In genomic region chr6:82769704-82770103, GRCm38 (mm10) we compare ENCODE assay signal across 12 mouse cellular contexts.
"Had no signal": no experiment of that assay in that cellular context is flagged by ENCODE, and none has a peak within 500 bp of the region (broad histone marks: within the 10 kb centered on the region; RNA-seq: fewer than 3 reads in every experiment).

No protein-coding gene starts in this region.

- H3K27ac ChIP-seq: layer of hippocampus, adult 2 months; limb, embryonic 13.5 days; liver, embryonic 12.5 days; lung, embryonic 15.5 days; macrophage; midbrain, embryonic 13.5 days; stomach, postnatal 0 days had no signal

- H3K4me3 ChIP-seq: layer of hippocampus, adult 2 months; limb, embryonic 13.5 days; liver, embryonic 12.5 days; lung, embryonic 15.5 days; midbrain, embryonic 13.5 days had no signal

- H3K9ac ChIP-seq: limb, embryonic 13.5 days; liver, embryonic 12.5 days; lung, embryonic 15.5 days; midbrain, embryonic 13.5 days had no signal

- H3K36me3 ChIP-seq: limb, embryonic 13.5 days; lung, embryonic 15.5 days; midbrain, embryonic 13.5 days had no signal

- H3K27me3 ChIP-seq: limb, embryonic 13.5 days; liver, embryonic 12.5 days; lung, embryonic 15.5 days; midbrain, embryonic 13.5 days had no signal

- ATAC-seq: liver, embryonic 12.5 days; midbrain, embryonic 13.5 days had no signal

- H3K4me2 ChIP-seq: limb, embryonic 13.5 days; lung, embryonic 15.5 days; midbrain, embryonic 13.5 days had no signal

- H3K9me3 ChIP-seq: limb, embryonic 13.5 days; liver, embryonic 12.5 days; lung, embryonic 15.5 days; midbrain, embryonic 13.5 days had no signal

- DNase-seq: kidney, postnatal 10 days; kidney, postnatal 4 days; left cerebral cortex, postnatal 4 days; lung, postnatal 14 days; thymus, postnatal 4 days had no signal
